Mouse (Mus musculus) heart, postnatal 0 days (tissue): Measurements from ENCODE around the gene Vsnl1. TPM values are rescaled to one million over a fixed set of nuclear protein-coding genes. Genes with fewer than 3 reads are reported as not detected.
A peak's percentile ranks its signal among the peaks of the same experiment; 100 is the strongest.

ENCODE experiments used
- ATAC-seq: fragments of 200-750 bp; cut with Nextera tagmentation; 2 replicates; pipeline ENCODE4 v1.8.0; 2017; ENCODE audit warnings: low read depth, moderate number of reproducible peaks, moderate library complexity; ENCODE audit not compliant: insufficient read depth
- DNase-seq: peaks from one replicate; pipeline ENCODE4 v3.0.0-alpha.2; 2016; ENCODE audit warnings: low spot score
- H3K27ac ChIP-seq: fragments of 300-500 bp; sonication (generic); 2 replicates; pipeline ENCODE4 v1.5.1; 2014; ENCODE audit warnings: low read depth, mild to moderate bottlenecking
- H3K27me3 ChIP-seq: fragments of 300-500 bp; sonication (generic); 2 replicates; pipeline ENCODE4 v1.6.1; 2014; ENCODE audit warnings: low read length, mixed read lengths; ENCODE audit not compliant: control insufficient read depth, insufficient read depth
- H3K36me3 ChIP-seq: fragments of 300-500 bp; sonication (generic); replicated peaks from 2 replicates; pipeline ENCODE4 v1.6.1; 2014; ENCODE audit warnings: low read length, mixed read lengths; ENCODE audit not compliant: control insufficient read depth, insufficient read depth
- H3K4me1 ChIP-seq: fragments of 300-500 bp; sonication (generic); 2 replicates; pipeline ENCODE4 v1.6.1; 2014; ENCODE audit warnings: antibody characterized with exemption; ENCODE audit not compliant: control insufficient read depth, insufficient read depth
- H3K4me2 ChIP-seq: fragments of 300-500 bp; sonication (generic); 2 replicates; pipeline ENCODE4 v1.6.1; 2014; ENCODE audit warnings: low read depth, mild to moderate bottlenecking, low read length, moderate library complexity
- H3K4me3 ChIP-seq: fragments of 300-500 bp; sonication (generic); 2 replicates; pipeline ENCODE4 v1.5.1; 2014; ENCODE audit warnings: low read depth, low read length
- H3K9ac ChIP-seq: fragments of 300-500 bp; sonication (generic); replicated peaks from 2 replicates; pipeline ENCODE4 v1.6.1; 2014; ENCODE audit warnings: low read depth, low read length, mixed read lengths
- H3K9me3 ChIP-seq: fragments of 300-500 bp; sonication (generic); replicated peaks from 2 replicates; pipeline ENCODE4 v1.6.1; 2016; ENCODE audit warnings: low read length; ENCODE audit not compliant: control insufficient read depth
- CTCF ChIP-seq: IDR thresholded peaks from 2 replicates; pipeline ENCODE4 v1.5.1; 2016; ENCODE audit warnings: antibody characterized with exemption, control low read depth, low read depth
- EP300 ChIP-seq: IDR thresholded peaks from 2 replicates; pipeline ENCODE4 v1.6.1; 2016; ENCODE audit warnings: antibody characterized with exemption, low read depth
- WGBS: fragments of 180-500 bp; shearing (Covaris S2); extraction: QIAGEN DNeasy Blood & Tissue Kit; methylation state at CpG from one replicate; pipeline ENCODE4 v1.1.7; 2014; 5-methylcytosine and 5-hydroxymethylcytosine counted together
- polyA plus RNA-seq: library from polyadenylated mRNA; unstranded; fragments of >200 nt; fragmentation: Nextera tagmentation; extraction: Ambion mirVana; gene quantifications from 2 replicates; pipeline ENCODE4 v1.2.1, GENCODE M21; 2015
- total RNA-seq: library from RNA; depleted of rRNA; stranded (reverse); fragments of >200 nt; gene quantifications from 2 replicates; pipeline ENCODE4 v1.2.3, GENCODE M21; 2014; ENCODE audit warnings: low replicate concordance

Gene Vsnl1
- total and polyA plus RNA-seq, 2 experiments from 2014 or later = 1.6 to 2.9 TPM

DNA sequence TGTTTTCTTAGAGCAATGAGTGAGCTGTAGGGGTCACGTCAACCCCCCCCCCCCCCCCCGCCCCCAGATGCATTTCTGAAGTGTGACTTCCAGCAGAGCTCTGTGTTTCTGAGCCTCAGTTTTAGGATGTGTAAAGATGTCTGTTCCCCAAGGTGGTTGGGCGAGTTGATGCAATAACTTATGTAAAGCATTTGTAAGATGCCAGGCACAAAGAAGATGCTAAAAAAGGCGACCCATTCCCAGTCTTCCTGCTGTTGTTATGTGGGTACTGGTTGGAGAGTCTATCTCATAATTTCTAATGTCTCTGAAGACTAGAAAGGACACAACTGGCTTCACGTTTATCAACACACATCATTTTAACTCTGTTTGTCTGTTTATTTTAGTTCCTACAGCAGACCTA lies 86.5 kb downstream of the Vsnl1 start:
- Histone ChIP-seq H3K9me3 (no peaks in the 10 kb centered on the region), H3K4me2 (no peak overlapping the region), H3K36me3 (no peaks in the 10 kb centered on the region), H3K9ac (no peak overlapping the region), H3K27ac (no peak overlapping the region), H3K4me1 (no peaks in the 10 kb centered on the region), H3K4me3 (no peak overlapping the region), H3K27me3 (no peaks in the 10 kb centered on the region)
- TF ChIP-seq CTCF (no peak), EP300 (no peak)
- ATAC-seq (no peak), DNase-seq (no peak)
- WGBS = 40% methylated on average over 5 of the region's 5 CpGs

DNA sequence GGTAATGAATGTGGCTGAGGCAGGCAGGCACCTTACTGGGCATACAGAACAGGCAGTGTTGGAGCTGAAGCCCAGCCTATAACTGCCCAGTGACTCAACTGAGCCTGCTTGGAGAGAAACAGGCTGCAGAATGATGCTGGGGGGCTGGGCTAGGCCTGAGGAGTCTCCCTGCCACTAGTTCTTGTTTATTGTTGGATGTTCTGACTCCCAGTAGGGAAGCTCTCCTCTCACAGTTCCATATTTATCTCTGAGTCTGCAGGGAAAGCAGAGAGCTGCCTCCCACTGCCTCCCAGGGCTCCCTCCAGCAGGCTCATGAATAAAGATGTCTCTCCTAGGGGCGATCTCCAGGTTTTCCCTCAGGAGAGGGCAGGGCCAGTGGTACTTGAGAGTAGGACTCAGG lies 88.0 kb downstream of the Vsnl1 start:
- H3K9ac ChIP-seq = no peak overlapping the region
- H3K9me3 ChIP-seq = no peaks in the 10 kb centered on the region
- no peaks in the 10 kb centered on the region for H3K27me3 ChIP-seq
- WGBS = 15% methylated on average over 1 of the region's 1 CpGs
- no peaks in the 10 kb centered on the region for H3K4me1 ChIP-seq
- no peak overlapping the region for H3K27ac ChIP-seq
- no peaks in the 10 kb centered on the region for H3K36me3 ChIP-seq
- ATAC-seq (no peak), DNase-seq (no peak)
- no peak overlapping the region for H3K4me2 ChIP-seq
- TF ChIP-seq CTCF (no peak), EP300 (no peak)
- no peak overlapping the region for H3K4me3 ChIP-seq

DNA sequence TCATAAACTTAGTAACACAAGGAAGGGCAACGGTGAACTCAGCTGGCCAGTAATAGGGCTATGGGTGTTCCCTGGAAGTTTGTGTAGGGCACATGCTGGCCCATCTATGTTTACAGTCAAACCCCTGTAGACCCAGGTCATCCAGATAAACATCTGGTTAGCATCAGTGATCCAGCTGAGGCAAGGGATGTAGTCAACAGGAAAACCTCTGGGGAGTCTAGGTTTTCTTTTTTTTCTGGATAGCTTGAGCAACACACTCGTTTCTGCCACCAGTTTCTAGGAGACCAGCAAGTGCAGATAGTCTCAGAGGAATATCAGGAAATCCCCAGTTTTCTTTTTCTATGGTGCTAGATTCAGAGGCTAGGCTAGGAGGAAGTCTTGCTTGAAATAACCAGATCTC lies 90.5 kb downstream of the Vsnl1 start:
- Histone ChIP-seq H3K36me3 (no peaks in the 10 kb centered on the region), H3K4me3 (no peak overlapping the region), H3K4me2 (no peak overlapping the region), H3K9ac (no peak overlapping the region), H3K4me1 (no peaks in the 10 kb centered on the region), H3K27me3 (no peaks in the 10 kb centered on the region), H3K9me3 (no peaks in the 10 kb centered on the region), H3K27ac (no peak overlapping the region)
- DNase-seq (no peak), ATAC-seq (no peak)
- WGBS = 43% methylated on average over 2 of the region's 2 CpGs
- TF ChIP-seq CTCF (no peak), EP300 (no peak)

DNA sequence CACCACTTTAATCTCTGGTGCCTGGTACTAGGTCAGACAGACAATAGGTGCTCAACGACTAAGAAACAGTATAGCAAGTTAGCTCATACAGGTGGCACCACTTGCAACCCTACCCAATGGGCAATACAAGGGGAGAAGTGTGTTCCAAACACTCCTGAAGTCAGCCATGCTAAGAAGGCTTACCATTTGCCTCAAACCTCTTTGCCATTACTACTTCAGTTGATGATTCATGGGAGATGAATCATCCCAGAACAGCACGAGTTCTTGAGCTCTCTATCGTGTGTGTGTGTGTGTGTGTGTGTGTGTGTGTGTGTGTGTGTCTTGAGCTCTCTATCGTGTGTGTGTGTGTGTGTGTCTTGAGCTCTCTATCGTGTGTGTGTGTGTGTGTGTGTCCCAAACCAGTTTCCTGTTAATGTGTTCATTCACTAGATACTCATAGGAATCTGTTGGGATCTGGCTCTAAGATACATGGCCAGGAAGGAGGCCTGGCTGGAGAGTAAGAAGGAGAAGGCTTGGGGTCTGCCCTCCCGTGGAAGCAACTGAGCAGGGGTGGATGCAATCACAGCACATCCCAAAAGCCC lies 94.3 kb downstream of the Vsnl1 start:
- Histone ChIP-seq H3K9ac (no peak overlapping the region), H3K9me3 (no peaks in the 10 kb centered on the region), H3K36me3 (no peaks in the 10 kb centered on the region), H3K4me2 (no peak overlapping the region), H3K4me1 (no peaks in the 10 kb centered on the region), H3K27ac (no peak overlapping the region), H3K4me3 (no peak overlapping the region), H3K27me3 (no peaks in the 10 kb centered on the region)
- 66% methylated on average over 6 of the region's 6 CpGs for WGBS
- ATAC-seq (no peak), DNase-seq (no peak)
- TF ChIP-seq CTCF (no peak), EP300 (no peak)

DNA sequence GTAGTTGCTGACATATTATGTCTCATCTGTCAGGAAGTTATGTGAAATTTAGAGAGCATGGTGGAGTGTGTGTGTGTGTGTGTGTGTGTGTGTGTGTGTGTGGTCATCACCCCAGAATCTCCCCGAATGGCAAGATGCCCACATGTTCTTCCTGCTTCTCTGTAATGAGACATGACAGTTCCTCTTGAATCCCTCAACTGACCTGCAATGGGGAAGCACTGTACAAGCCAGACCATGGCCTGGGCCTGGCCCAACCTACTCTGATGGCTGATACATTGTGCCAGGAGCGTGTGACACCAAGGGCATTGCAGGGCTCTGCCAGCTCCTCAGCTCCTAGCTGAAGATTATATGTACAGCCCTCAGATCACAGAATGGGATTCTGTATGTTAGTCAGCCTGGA lies 98.2 kb downstream of the Vsnl1 start:
- H3K36me3 ChIP-seq = no peaks in the 10 kb centered on the region
- no peaks in the 10 kb centered on the region for H3K27me3 ChIP-seq
- no peak overlapping the region for H3K27ac ChIP-seq
- DNase-seq (no peak), ATAC-seq (no peak)
- WGBS = 91% methylated on average over 2 of the region's 2 CpGs
- no peaks in the 10 kb centered on the region for H3K9me3 ChIP-seq
- TF ChIP-seq CTCF = no peak
- no peak overlapping the region for H3K9ac ChIP-seq
- no peak overlapping the region for H3K4me2 ChIP-seq
- no peak overlapping the region for H3K4me3 ChIP-seq
- no peaks in the 10 kb centered on the region for H3K4me1 ChIP-seq

DNA sequence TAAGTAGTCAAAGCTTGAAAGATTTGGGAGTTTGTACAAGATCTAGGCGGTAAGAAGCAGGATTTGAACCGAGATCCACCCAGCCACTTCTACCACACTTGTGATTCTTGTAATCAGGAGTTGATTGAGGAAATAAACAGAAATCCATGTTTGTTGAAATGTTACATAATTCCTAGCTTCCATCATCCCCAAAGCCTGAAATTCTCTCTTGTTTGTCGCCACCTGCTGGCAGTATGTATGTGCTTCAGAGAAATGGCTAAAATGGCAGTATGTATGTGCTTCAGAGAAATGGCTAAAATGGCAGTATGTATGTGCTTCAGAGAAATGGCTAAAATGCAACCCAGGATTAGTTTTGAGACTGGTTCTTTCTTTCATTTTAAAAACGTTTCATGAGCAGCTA lies 99.6 kb downstream of the Vsnl1 start:
- Histone ChIP-seq H3K4me2 (no peak overlapping the region), H3K4me1 (no peaks in the 10 kb centered on the region), H3K27me3 (no peaks in the 10 kb centered on the region), H3K4me3 (no peak overlapping the region), H3K27ac (no peak overlapping the region), H3K9ac (no peak overlapping the region), H3K9me3 (no peaks in the 10 kb centered on the region), H3K36me3 (no peaks in the 10 kb centered on the region)
- peak; percentile 21 for DNase-seq
- ATAC-seq = no peak
- WGBS = 36% methylated on average over 4 of the region's 4 CpGs
- peak; percentile 76 for TF ChIP-seq CTCF
- no peak for TF ChIP-seq EP300
